Mouse (Mus musculus) kidney, embryonic 14.5 days (tissue): ENCODE data around the gene Zbtb3. TPM values are rescaled to one million over a fixed set of nuclear protein-coding genes. Genes with fewer than 3 reads are reported as not detected.
"Not testable (repeated sequence)": the region's sequence is repeated elsewhere in the genome, so short reads cannot be mapped to it uniquely, and the experiment has no call there.

Experiments
- ATAC-seq: fragments of 200-750 bp; cut with Nextera tagmentation; 2 replicates; pipeline ENCODE4 v1.8.0; 2017; ENCODE audit warnings: moderate number of reproducible peaks, mild to moderate bottlenecking, moderate TSS enrichment, moderate library complexity; ENCODE audit not compliant: low FRiP score, low TSS enrichment
- H3K27ac ChIP-seq: fragments of 300-500 bp; sonication (generic); 2 replicates; pipeline ENCODE4 v1.5.1; 2014; ENCODE audit warnings: low read depth, mild to moderate bottlenecking, low read length, moderate library complexity, mixed read lengths
- H3K27me3 ChIP-seq: fragments of 300-500 bp; sonication (generic); 2 replicates; pipeline ENCODE4 v1.6.1; 2014; ENCODE audit warnings: mild to moderate bottlenecking, low read length; ENCODE audit not compliant: control insufficient read depth, insufficient read depth
- H3K36me3 ChIP-seq: fragments of 300-500 bp; sonication (generic); 2 replicates; pipeline ENCODE4 v1.6.1; 2014; ENCODE audit warnings: low read length, mixed read lengths; ENCODE audit not compliant: control insufficient read depth, insufficient read depth
- H3K4me1 ChIP-seq: fragments of 300-500 bp; sonication (generic); 2 replicates; pipeline ENCODE4 v1.6.1; 2014; ENCODE audit warnings: low read length, mixed read lengths; ENCODE audit not compliant: control insufficient read depth, insufficient read depth
- H3K4me2 ChIP-seq: fragments of 300-500 bp; sonication (generic); replicated peaks from 2 replicates; pipeline ENCODE4 v1.6.1; 2014; ENCODE audit warnings: low read depth, mild to moderate bottlenecking, low read length
- H3K4me3 ChIP-seq: fragments of 300-500 bp; sonication (generic); 2 replicates; pipeline ENCODE4 v1.5.1; 2014; ENCODE audit warnings: mild to moderate bottlenecking, low read length
- H3K9ac ChIP-seq: fragments of 300-500 bp; sonication (generic); 2 replicates; pipeline ENCODE4 v1.6.1; 2014; ENCODE audit warnings: low read depth, mild to moderate bottlenecking, low read length, moderate library complexity
- H3K9me3 ChIP-seq: fragments of 300-500 bp; sonication (generic); 2 replicates; pipeline ENCODE4 v1.6.1; 2016; ENCODE audit warnings: low read length; ENCODE audit not compliant: control insufficient read depth
- WGBS: fragments of 180-500 bp; shearing (Covaris S2); extraction: QIAGEN DNeasy Blood & Tissue Kit; methylation state at CpG from one replicate; pipeline ENCODE4 v1.1.7; 2014; 5-methylcytosine and 5-hydroxymethylcytosine counted together
- polyA plus RNA-seq: library from polyadenylated mRNA; unstranded; fragments of >200 nt; fragmentation: Nextera tagmentation; extraction: Ambion mirVana; gene quantifications from 2 replicates; pipeline ENCODE4 v1.2.1, GENCODE M21; 2014

Gene Zbtb3
- polyA plus RNA-seq, 1 experiment from 2014 or later = 5.1 TPM

DNA sequence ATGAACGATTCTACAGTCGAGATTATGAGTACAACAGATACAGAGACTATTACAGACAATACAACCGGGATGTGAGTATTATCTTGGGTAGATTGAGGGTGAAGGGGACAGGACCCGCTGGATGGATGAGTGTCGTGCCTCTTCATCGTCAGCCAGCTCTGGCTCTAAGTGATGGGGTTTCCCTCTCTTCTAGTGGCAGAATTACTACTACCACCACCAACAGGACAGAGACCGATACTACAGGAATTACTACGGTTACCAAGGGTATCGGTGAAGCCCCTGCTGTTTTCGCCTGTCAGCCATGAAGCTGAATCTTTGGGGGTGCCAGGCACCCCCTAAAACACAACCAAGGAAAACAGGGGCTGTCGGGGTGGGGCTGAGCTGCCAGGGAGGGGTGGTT, 28.9 kb downstream of the Zbtb3 start:
- Histone ChIP-seq H3K27ac (no peak overlapping the region), H3K36me3 (peaks cover 96% of the 10 kb centered on the region), H3K9ac (no peak overlapping the region), H3K4me2 (no peak overlapping the region), H3K9me3 (no peaks in the 10 kb centered on the region), H3K4me3 (no peak overlapping the region), H3K27me3 (no peaks in the 10 kb centered on the region), H3K4me1 (no peaks in the 10 kb centered on the region)
- WGBS = 86% methylated on average over 11 of the region's 11 CpGs
- no peak for ATAC-seq

DNA sequence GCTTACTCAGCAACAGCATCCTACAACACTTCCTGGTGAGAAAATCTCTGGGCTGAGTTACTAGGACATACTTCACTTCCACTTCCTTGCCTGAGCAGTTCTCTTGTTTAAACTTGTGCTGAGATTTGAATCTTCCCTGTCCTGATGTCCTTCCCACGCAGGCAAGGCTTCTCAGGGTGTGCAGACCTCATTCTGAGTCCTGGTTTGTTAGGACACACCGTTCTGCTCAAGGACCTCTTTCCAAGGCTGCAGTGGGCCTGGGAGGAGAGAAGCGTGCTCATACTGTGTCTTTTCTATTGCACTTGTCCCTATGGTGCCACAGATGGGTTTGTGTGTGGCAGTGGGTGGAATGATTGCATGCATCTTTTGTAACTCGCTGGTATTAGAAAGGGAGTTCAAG, 30.6 kb downstream of the Zbtb3 start:
- Histone ChIP-seq H3K4me3 (no peak overlapping the region), H3K4me1 (0 out of 2 replicates have a peak, but pooled peaks cover under 1% of the 10 kb centered on the region), H3K27me3 (no peaks in the 10 kb centered on the region), H3K27ac (no peak overlapping the region), H3K9me3 (no peaks in the 10 kb centered on the region), H3K36me3 (peaks cover 79% of the 10 kb centered on the region), H3K4me2 (no peak overlapping the region), H3K9ac (no peak overlapping the region)
- WGBS = 92% methylated on average over 4 of the region's 4 CpGs
- ATAC-seq = no peak

DNA sequence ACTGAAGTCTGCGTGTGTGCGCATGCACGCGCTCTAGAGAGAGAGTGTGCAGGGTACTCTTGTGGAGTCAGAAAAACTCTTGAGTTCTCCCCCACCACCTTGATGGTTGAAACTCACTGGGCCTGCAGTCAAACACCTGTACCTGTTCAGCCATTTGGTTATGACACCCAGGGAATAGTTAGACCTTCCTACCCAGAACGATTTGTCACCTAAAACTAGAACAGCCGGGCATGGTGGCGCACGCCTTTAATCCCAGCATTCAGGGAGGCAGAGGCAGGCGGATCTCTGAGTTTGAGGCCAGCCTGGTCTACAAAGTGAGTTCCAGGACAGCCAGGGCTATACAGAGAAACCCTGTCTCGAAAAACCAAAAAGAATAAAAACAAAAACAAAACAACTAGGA, 34.0 kb downstream of the Zbtb3 start:
- not testable (repeated sequence) for H3K27ac ChIP-seq, H3K4me3 ChIP-seq, ATAC-seq, H3K27me3 ChIP-seq, H3K9me3 ChIP-seq, H3K9ac ChIP-seq, H3K4me2 ChIP-seq
- peaks cover 25% of the 10 kb centered on the region; the same call in 1 of the 2 replicates for H3K4me1 ChIP-seq
- peaks cover 46% of the 10 kb centered on the region for H3K36me3 ChIP-seq
- 98% methylated on average over 10 of the region's 10 CpGs for WGBS

DNA sequence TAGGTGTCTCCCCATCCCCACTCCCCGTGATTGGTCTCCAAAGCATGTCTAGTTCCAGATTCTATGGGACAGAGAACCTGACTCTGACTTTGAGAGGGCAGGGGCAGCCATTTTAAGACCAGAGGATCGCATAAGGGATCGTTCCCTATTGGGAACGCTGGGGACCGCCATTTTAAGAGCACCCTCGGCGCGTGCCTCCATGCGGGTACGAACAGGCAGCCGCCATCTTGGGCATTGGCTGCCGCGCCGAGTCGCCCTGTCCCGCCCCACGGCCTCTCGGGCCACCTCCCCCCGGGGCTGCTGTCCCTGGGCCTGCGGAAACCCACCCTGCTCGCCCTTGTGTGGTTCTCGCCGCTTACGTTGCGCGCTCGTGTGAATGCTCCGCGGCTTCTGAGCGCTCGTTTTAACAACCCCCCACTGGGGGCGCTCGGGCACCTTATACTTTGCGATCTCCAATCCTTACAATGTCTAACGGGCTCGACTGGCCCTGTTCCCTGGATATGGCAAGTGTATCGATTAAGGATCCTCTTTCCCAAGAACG, 35.0 kb downstream of the Zbtb3 start, which contains the start of gene Bscl2:
Bscl2 (plus strand) TSS at position 217 of the 541 bp plus-strand sequence.
- Histone ChIP-seq H3K9me3 (no peaks in the 10 kb centered on the region), H3K27ac (peak within 1 kb of the TSS; percentile 98), H3K36me3 (peaks cover 41% of the 10 kb centered on the region), H3K27me3 (no peaks in the 10 kb centered on the region), H3K9ac (peak within 1 kb of the TSS; percentile 78), H3K4me3 (peak within 1 kb of the TSS; percentile 54), H3K4me1 (peaks cover 25% of the 10 kb centered on the region; the same call in 1 of the 2 replicates), H3K4me2 (peak within 1 kb of the TSS; percentile 77)
- peak; percentile 84 for ATAC-seq
- WGBS = 2% methylated on average over 38 of the region's 38 CpGs

DNA sequence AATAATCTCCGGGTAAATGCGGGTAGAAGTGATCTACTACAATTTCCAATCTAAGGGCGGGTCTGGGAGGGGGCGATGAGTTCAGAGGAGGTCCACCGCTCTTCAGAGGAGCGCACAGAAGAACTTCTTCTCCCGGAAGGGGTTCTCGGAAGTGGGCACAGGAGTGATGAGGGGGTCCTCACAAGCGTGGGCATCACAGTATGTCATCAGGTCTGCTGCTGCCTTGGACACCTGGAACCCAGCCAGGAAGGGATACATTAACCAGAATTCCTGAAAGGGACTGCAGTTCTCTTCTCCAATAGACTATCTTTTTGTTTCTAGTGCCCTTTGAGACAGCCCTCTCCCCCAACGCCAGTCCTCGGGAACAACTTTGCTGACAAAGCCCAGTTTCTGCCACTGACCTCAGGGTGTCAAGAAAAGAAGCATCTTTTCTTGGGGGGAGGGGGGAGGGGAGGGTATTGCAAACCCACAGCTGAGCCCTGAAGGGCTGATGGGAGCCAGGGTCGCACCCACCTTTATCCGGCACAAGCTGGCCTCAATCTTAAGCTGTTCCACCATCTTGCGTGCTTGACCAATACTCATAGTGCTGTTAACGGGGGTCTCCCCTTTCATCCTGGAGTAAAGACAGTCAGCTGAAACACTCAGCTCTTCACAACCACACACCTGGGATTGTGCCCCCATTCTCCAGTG, 35.8 kb downstream of the Zbtb3 start:
- Histone ChIP-seq H3K4me1 (peaks cover 25% of the 10 kb centered on the region; the same call in 1 of the 2 replicates), H3K27ac (peak overlapping the region; percentile 98), H3K4me2 (peak overlapping the region; percentile 77), H3K4me3 (peak overlapping the region; percentile 54), H3K9me3 (no peaks in the 10 kb centered on the region), H3K27me3 (no peaks in the 10 kb centered on the region), H3K9ac (peak overlapping the region; percentile 78), H3K36me3 (peaks cover 38% of the 10 kb centered on the region)
- 21% methylated on average over 15 of the region's 15 CpGs for WGBS
- peak; percentile 33 for ATAC-seq

DNA sequence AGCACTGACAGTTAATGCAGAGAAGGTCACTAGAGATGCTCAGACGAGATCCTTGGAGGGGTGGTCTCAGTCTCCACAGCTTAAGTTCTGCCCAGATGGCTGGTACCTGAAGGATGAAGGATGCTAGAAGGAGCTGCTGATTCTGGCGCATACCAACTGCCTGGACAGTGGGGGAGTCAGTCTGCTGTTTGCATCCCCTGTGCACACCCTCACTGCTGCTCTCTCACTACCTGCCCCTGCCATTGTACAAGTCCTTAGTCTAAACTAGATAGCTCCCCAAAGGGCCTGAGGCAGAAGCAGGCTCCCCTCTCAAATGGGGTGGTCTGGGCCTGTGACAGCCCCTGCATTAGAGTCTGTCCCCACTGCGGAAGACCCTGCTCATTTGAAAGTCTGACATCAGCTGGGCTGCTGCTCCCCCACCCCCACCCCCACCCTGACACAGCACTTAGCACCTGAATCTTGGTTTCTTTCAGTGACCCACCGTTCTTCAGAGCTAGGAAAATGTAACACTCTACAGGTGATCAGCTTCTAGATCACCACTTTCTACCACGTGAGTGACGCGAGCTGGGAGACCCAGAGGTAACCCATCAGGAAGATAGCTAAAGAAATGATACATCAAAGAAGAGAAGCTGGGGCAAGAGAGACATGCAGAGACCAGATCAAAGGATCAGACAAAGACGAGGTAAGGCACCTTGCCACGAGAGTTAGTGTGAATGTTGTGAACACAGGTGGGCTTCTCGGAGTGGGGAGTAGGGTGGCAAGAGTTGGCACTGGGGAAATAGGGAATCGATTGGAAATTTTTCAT, 37.0 kb downstream of the Zbtb3 start, which contains the start of gene Gng3:
Gng3 (minus strand) TSS at position 92 of the 805 bp plus-strand sequence.
- Histone ChIP-seq H3K4me1 (peaks cover 25% of the 10 kb centered on the region; the same call in 1 of the 2 replicates), H3K4me2 (peak within 1 kb of the TSS; percentile 77), H3K27ac (peak within 1 kb of the TSS; percentile 98), H3K9me3 (no peaks in the 10 kb centered on the region), H3K9ac (peak within 1 kb of the TSS; percentile 78), H3K27me3 (no peaks in the 10 kb centered on the region), H3K4me3 (peak within 1 kb of the TSS; percentile 54), H3K36me3 (peaks cover 30% of the 10 kb centered on the region)
- ATAC-seq = peak; percentile 14; the same call in 1 of the 2 replicates
- WGBS = 51% methylated on average over 11 of the region's 11 CpGs

DNA sequence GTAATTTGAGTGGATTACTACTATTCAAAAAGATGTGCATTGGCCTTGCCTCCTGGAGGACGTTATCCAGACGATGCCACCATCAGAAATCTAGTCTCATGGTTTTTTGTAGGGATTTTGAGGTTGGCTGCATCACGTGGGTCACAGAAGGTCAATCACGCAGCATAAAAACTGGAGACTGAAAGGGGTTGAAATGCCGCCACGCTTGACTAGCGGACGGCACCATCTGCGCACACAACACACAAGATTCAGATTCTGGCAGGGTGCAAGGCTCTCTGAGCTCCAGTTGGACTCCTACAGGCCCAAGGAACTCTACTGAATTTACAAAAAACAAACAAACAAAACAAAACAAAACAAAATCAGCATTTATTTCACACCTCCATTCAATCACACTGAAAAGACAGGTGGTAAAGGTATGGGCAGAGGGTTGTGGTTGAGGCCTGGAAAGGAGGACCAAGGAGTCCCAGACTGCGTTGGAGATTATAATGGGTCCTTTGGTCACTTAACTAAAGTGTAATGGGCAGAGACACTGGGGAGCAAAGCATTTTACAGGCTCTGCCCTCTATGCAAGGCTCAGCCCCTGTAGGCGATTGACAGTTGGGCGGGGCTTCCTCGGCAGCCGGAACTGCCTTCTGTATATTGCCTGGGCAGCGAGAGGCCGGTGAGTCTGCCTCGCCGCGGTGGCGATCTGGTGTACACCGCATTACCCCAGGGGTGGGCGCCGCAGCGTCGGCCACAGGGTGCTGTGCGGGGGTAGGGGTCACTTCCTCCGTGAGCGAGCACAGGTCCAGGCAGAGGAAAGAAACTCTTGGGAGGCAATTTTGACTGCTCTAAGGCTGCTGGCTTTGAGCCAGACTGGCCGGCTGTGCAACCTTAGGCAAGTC, 37.8 kb downstream of the Zbtb3 start:
- Histone ChIP-seq H3K4me2 (peak overlapping the region; percentile 62), H3K27me3 (no peaks in the 10 kb centered on the region), H3K4me1 (peaks cover 25% of the 10 kb centered on the region; the same call in 1 of the 2 replicates), H3K27ac (no peak overlapping the region), H3K4me3 (peak overlapping the region; percentile 54), H3K9me3 (no peaks in the 10 kb centered on the region), H3K36me3 (peaks cover 21% of the 10 kb centered on the region; the same call in 1 of the 2 replicates), H3K9ac (peak overlapping the region; percentile 63)
- WGBS = 20% methylated on average over 29 of the region's 29 CpGs
- peak; percentile 50 for ATAC-seq

DNA sequence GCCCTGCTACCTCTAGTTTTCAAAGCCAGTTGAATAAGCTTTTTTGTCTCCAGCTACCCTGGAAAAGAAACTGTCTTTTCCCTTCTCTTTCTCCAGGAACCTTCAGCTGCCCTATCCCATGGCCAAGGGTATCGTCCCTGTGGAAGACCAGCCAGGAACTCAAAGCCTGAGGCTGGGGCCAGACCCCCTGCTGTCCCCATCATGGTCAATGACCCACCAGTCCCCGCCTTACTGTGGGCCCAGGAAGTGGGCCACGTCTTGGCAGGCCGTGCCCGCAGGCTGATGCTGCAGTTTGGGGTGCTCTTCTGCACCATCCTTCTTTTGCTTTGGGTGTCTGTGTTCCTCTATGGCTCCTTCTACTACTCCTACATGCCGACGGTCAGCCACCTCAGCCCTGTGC, 38.7 kb downstream of the Zbtb3 start:
- Histone ChIP-seq H3K27ac (no peak overlapping the region), H3K9ac (peak overlapping the region; percentile 63; the same call in 1 of the 2 replicates), H3K4me3 (peak overlapping the region; percentile 54)

More for the DNA sequence above, 38.7 kb downstream of the Zbtb3 start:
- 88% methylated on average over 7 of the region's 7 CpGs for WGBS
- ATAC-seq = no peak
- Histone ChIP-seq H3K4me1 (peaks cover 25% of the 10 kb centered on the region; the same call in 1 of the 2 replicates), H3K36me3 (peaks cover 17% of the 10 kb centered on the region), H3K9me3 (no peaks in the 10 kb centered on the region), H3K4me2 (peak overlapping the region; percentile 62), H3K27me3 (no peaks in the 10 kb centered on the region)
